Mouse (Mus musculus) liver, embryonic 14.5 days (tissue): ENCODE measurements at regions not wholly inside any gene's neighbourhood (a gene's known extent, or its start where the extent isn't known, plus 50 kb on each side); places are given as distances from the start of the nearest gene placed in this dataset.
A peak's percentile ranks its signal among the peaks of the same experiment; 100 is the strongest.

ENCODE experiments used
- ATAC-seq: fragments of 200-750 bp; cut with Nextera tagmentation; 2 replicates; pipeline ENCODE4 v1.8.0; 2017; ENCODE audit warnings: moderate number of reproducible peaks, mild to moderate bottlenecking, moderate library complexity; ENCODE audit not compliant: insufficient read depth
- DNase-seq, 3 experiments: peaks; one replicate each; pipeline ENCODE4 v3.0.0-alpha.2; 2012 to 2013; ENCODE audit warnings: low read depth in 3 of 3, low spot score in 3 of 3
- H3K27ac ChIP-seq: fragments of 300-500 bp; sonication (generic); 2 replicates; pipeline ENCODE4 v1.5.1; 2014; ENCODE audit warnings: moderate library complexity, mild to moderate bottlenecking, control low read depth, inconsistent platforms
- H3K27me3 ChIP-seq: fragments of 300-500 bp; sonication (generic); 2 replicates; pipeline ENCODE4 v1.6.1; 2014; ENCODE audit warnings: mild to moderate bottlenecking, low read length, moderate library complexity; ENCODE audit not compliant: control insufficient read depth, insufficient read depth
- H3K36me3 ChIP-seq: fragments of 300-500 bp; sonication (generic); replicated peaks from 2 replicates; pipeline ENCODE4 v1.6.1; 2014; ENCODE audit warnings: low read depth; ENCODE audit not compliant: control insufficient read depth, insufficient read depth
- H3K4me1 ChIP-seq, 2 experiments: fragments of 200-500 bp in 1 of 2; fragments of 300-500 bp in 1 of 2; sonication (generic) in 1 of 2; replicated peaks; 2 replicates each; pipeline ENCODE4 v1.6.1; 2012 to 2014; ENCODE audit warnings: antibody characterized with exemption in 1 of 2, inconsistent platforms in 1 of 2, low read length in 1 of 2; ENCODE audit not compliant: control insufficient read depth in 2 of 2, insufficient read depth in 2 of 2
- H3K4me2 ChIP-seq: fragments of 300-500 bp; sonication (generic); 2 replicates; pipeline ENCODE4 v1.6.1; 2014; ENCODE audit warnings: low read depth, mild to moderate bottlenecking, control low read depth, moderate library complexity
- H3K4me3 ChIP-seq, 2 experiments: fragments of 200-500 bp in 1 of 2; fragments of 300-500 bp in 1 of 2; sonication (generic) in 1 of 2; 2 replicates each; pipeline ENCODE4 v1.5.1; 2012 to 2014; ENCODE audit warnings: low read depth in 2 of 2, low read length in 2 of 2, mild to moderate bottlenecking in 2 of 2, control low read depth in 1 of 2, inconsistent platforms in 1 of 2, moderate library complexity in 1 of 2; ENCODE audit not compliant: insufficient read depth in 1 of 2
- H3K9ac ChIP-seq: fragments of 300-500 bp; sonication (generic); replicated peaks from 2 replicates; pipeline ENCODE4 v1.6.1; 2014; ENCODE audit warnings: mild to moderate bottlenecking, control low read depth, moderate library complexity
- H3K9me3 ChIP-seq: fragments of 300-500 bp; sonication (generic); 2 replicates; pipeline ENCODE4 v1.6.1; 2016; ENCODE audit warnings: low read length, mixed read lengths; ENCODE audit not compliant: control insufficient read depth
- CTCF ChIP-seq: IDR thresholded peaks from 2 replicates; pipeline ENCODE4 v1.5.1; 2016; ENCODE audit warnings: antibody characterized with exemption, low read depth, control low read depth
- EP300 ChIP-seq: IDR thresholded peaks from 2 replicates; pipeline ENCODE4 v1.6.1; 2016; ENCODE audit warnings: antibody characterized with exemption, low read depth
- WGBS: fragments of 180-500 bp; shearing (Covaris S2); extraction: QIAGEN DNeasy Blood & Tissue Kit; methylation state at CpG from one replicate; pipeline ENCODE4 v1.1.7; 2014; ENCODE audit not compliant: insufficient replicate concordance; 5-methylcytosine and 5-hydroxymethylcytosine counted together

DNA sequence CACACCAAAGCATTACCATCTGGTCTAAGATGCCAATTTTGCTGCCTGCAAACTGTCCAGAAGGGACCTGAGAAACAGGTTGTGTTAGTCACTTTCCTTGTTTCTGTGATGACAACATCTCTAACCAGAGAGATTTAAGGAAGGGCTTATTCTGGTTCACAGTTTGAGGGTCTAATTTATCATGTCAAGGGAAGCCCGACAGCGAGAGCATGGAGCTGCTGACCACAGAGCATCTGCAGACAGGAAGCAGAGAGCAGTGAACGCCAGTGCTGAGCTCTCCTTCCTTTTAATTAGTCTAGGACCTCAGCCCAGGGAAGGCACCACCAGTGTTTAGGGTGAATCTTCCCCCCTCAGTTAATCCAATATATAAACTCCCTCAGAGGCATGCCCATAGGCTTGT, 85.3 kb upstream of the Mgme1 start:
- H3K9me3 ChIP-seq: no peaks in the 10 kb centered on the region
- DNase-seq (no peak), ATAC-seq (no peak)
- H3K27me3 ChIP-seq: no peaks in the 10 kb centered on the region
- H3K4me1 ChIP-seq: peaks cover 0 to 20% of the 10 kb centered on the region in 2 experiments; a peak in 2 of 4 replicates
- H3K9ac ChIP-seq: no peak overlapping the region
- no peak for TF ChIP-seq CTCF
- TF ChIP-seq EP300: no peak
- no peaks in the 10 kb centered on the region for H3K36me3 ChIP-seq
- no peak overlapping the region for H3K4me3 ChIP-seq
- WGBS: 15% methylated on average over 3 of the region's 3 CpGs
- H3K27ac ChIP-seq: no peak overlapping the region
- H3K4me2 ChIP-seq: no peak overlapping the region

DNA sequence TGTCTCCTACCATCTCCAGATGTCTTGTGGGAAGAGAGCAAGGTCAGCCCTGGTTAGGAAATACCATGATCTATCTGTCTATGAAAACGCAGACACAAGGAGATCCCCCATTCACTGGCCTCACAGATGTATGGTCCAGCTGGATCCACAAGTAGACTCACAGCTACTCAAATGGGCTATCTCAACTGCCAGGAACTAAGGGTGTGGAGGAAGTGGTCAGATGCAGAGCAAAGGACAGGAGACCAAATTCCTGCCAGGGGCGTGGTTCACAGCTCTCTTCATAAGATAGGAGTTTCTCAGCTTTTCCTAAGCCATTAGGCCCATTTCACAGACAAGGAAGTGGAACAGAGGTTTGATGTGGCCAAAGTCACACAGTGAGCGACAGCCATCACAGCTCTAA, 84.0 kb upstream of the Mgme1 start:
- Histone ChIP-seq H3K4me3 (no peak overlapping the region), H3K9ac (no peak overlapping the region), H3K4me1 (peaks cover 0 to 20% of the 10 kb centered on the region in 2 experiments; a peak in 2 of 4 replicates), H3K4me2 (no peak overlapping the region), H3K9me3 (no peaks in the 10 kb centered on the region), H3K36me3 (no peaks in the 10 kb centered on the region), H3K27ac (no peak overlapping the region), H3K27me3 (no peaks in the 10 kb centered on the region)
- DNase-seq (no peak), ATAC-seq (no peak)
- 23% methylated on average over 3 of the region's 3 CpGs for WGBS
- no peak for TF ChIP-seq CTCF
- no peak for TF ChIP-seq EP300

- H3K36me3 ChIP-seq: no peaks in the 10 kb centered on the region
- H3K4me1 ChIP-seq: peaks cover 0 to 14% of the 10 kb centered on the region in 2 experiments; a peak in 2 of 4 replicates
- no peak overlapping the region for H3K4me3 ChIP-seq
- TF ChIP-seq CTCF: no peak
- TF ChIP-seq EP300: no peak
- ATAC-seq (0 out of 2 replicates have a peak, but pooled peaks have one; percentile 37), DNase-seq (no peak)
- 20% methylated on average over 3 of the region's 3 CpGs for WGBS
- no peak overlapping the region for H3K9ac ChIP-seq
- H3K4me2 ChIP-seq: no peak overlapping the region
- H3K27me3 ChIP-seq: no peaks in the 10 kb centered on the region
- H3K9me3 ChIP-seq: no peaks in the 10 kb centered on the region
- no peak overlapping the region for H3K27ac ChIP-seq
Observed at GRCm38 (mm10) chr2:144188076-144188475, 82.4 kb upstream of the Mgme1 start.

GRCm38 (mm10) chr2:144188485-144188884, 82.0 kb upstream of the Mgme1 start:
- H3K4me2 ChIP-seq: no peak overlapping the region
- H3K36me3 ChIP-seq: no peaks in the 10 kb centered on the region
- DNase-seq: no peak
- no peaks in the 10 kb centered on the region for H3K27me3 ChIP-seq
- H3K27ac ChIP-seq: no peak overlapping the region
- no peak for ATAC-seq
- no peak overlapping the region for H3K4me3 ChIP-seq
- no peak overlapping the region for H3K9ac ChIP-seq
- WGBS: 45% methylated on average over 4 of the region's 4 CpGs
- peaks cover 0 to 14% of the 10 kb centered on the region in 2 experiments; a peak in 2 of 4 replicates for H3K4me1 ChIP-seq
- TF ChIP-seq EP300 (no peak), CTCF (no peak)
- no peaks in the 10 kb centered on the region for H3K9me3 ChIP-seq

DNA sequence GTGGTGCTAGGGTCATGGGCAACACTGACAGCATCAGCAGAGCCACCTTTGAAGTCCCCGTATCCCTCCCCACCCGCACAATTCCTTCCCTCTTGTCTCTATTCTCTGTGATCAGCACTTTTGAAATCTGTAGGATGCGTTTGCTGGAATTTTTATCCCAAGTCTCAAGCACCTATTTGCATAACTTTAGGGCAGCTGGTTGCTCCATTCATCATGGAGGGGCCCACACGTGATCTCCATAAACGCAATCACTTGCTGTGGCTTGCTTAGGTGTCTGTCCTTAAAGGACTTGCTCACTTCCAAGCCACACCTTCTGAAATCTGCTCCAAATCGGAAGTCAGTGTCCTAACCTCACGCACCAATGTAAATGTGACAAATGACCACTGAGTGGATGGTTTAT, 80.7 kb upstream of the Mgme1 start:
- DNase-seq (no peak), ATAC-seq (no peak)
- Histone ChIP-seq H3K4me3 (no peak overlapping the region), H3K27ac (no peak overlapping the region), H3K27me3 (no peaks in the 10 kb centered on the region), H3K9me3 (no peaks in the 10 kb centered on the region), H3K4me2 (no peak overlapping the region), H3K4me1 (peaks cover 0 to 14% of the 10 kb centered on the region in 2 experiments; a peak in 2 of 4 replicates), H3K36me3 (no peaks in the 10 kb centered on the region), H3K9ac (no peak overlapping the region)
- TF ChIP-seq EP300: no peak
- TF ChIP-seq CTCF: no peak
- WGBS: 66% methylated on average over 7 of the region's 7 CpGs
